Comparison of ENCODE assay signal across 17 mouse cellular contexts in genomic region chr17:43554516-43555403, GRCm38 (mm10). TPM values are rescaled to one million over a fixed set of nuclear protein-coding genes. Genes with fewer than 3 reads are reported as not detected.
DNase-seq lines count a peak whose midpoint lies in the region; ATAC-seq lines count a peak whose summit lies in the region.
"Had no signal": no experiment of that assay in that cellular context is flagged by ENCODE, and none has a peak within 500 bp of the region (broad histone marks: within the 10 kb centered on the region; RNA-seq: fewer than 3 reads in every experiment).

No protein-coding gene starts in this region.

- H3K4me1 ChIP-seq in heart, embryonic 14.5 days (ENCODE audit: control insufficient read depth in 2 of 2, insufficient read depth in 2 of 2, low read length in 2 of 2): peaks cover 16 to 22% of the 10 kb centered on the region in 2 experiments
- no peaks in the 10 kb centered on the region; the same call in 1 of the 2 replicates for H3K4me1 ChIP-seq in liver, embryonic 16.5 days (ENCODE audit: control insufficient read depth, low read depth, low read length)
- H3K4me1 ChIP-seq: hindbrain, embryonic 15.5 days had no signal

- no peak overlapping the region for H3K9ac ChIP-seq in heart, embryonic 14.5 days (ENCODE audit: low read length)
- no peak overlapping the region for H3K9ac ChIP-seq in liver, embryonic 16.5 days (ENCODE audit: low read depth, low read length)
- H3K9ac ChIP-seq: hindbrain, embryonic 15.5 days; lung, embryonic 15.5 days; midbrain, embryonic 15.5 days had no signal

- WGBS in heart, embryonic 14.5 days: 27% methylated on average over 12 of the region's 12 CpGs
- 22% methylated on average over 12 of the region's 12 CpGs for WGBS in liver, embryonic 16.5 days (ENCODE audit: insufficient replicate concordance)

- H3K4me3 ChIP-seq in heart, embryonic 14.5 days (ENCODE audit: control insufficient read depth in 1 of 2, insufficient read depth in 1 of 2, low read depth in 1 of 2, low read length in 2 of 2): no peak overlapping the region
- no peak overlapping the region for H3K4me3 ChIP-seq in liver, embryonic 16.5 days (ENCODE audit: low read depth, low read length)
- H3K4me3 ChIP-seq: erythroblast, embryonic 14.5 days; hindbrain, embryonic 15.5 days; lung, embryonic 15.5 days; midbrain, embryonic 15.5 days had no signal

- no peaks in the 10 kb centered on the region for H3K9me3 ChIP-seq in heart, embryonic 14.5 days (ENCODE audit: control insufficient read depth, low read length)
- no peaks in the 10 kb centered on the region for H3K9me3 ChIP-seq in liver, embryonic 16.5 days (replicated peaks; ENCODE audit: control insufficient read depth, low read length)
- H3K9me3 ChIP-seq: hindbrain, embryonic 15.5 days; lung, embryonic 15.5 days; midbrain, embryonic 15.5 days had no signal

- no peak overlapping the region for H3K27ac ChIP-seq in heart, embryonic 14.5 days (replicated peaks in 1 of 2; ENCODE audit: control insufficient read depth in 1 of 2, insufficient read depth in 1 of 2, low read depth in 2 of 2, low read length in 2 of 2)
- H3K27ac ChIP-seq in liver, embryonic 16.5 days (ENCODE audit: low read length): no peak overlapping the region
- H3K27ac ChIP-seq: hindbrain, embryonic 15.5 days; lung, embryonic 15.5 days; midbrain, embryonic 15.5 days had no signal

- H3K27me3 ChIP-seq in heart, embryonic 14.5 days (ENCODE audit: control insufficient read depth, insufficient read depth, low read length): no peaks in the 10 kb centered on the region
- no peaks in the 10 kb centered on the region for H3K27me3 ChIP-seq in liver, embryonic 16.5 days (ENCODE audit: control insufficient read depth, insufficient read depth, low read depth, low read length)
- H3K27me3 ChIP-seq: hindbrain, embryonic 15.5 days; lung, embryonic 15.5 days; midbrain, embryonic 15.5 days; Patski had no signal

- H3K4me2 ChIP-seq in heart, embryonic 14.5 days (ENCODE audit: low read length): peak overlapping the region; percentile 3; the same call in 1 of the 2 replicates
- no peak overlapping the region for H3K4me2 ChIP-seq in liver, embryonic 16.5 days (ENCODE audit: low read depth, low read length)
- H3K4me2 ChIP-seq: hindbrain, embryonic 15.5 days; lung, embryonic 15.5 days; midbrain, embryonic 15.5 days had no signal

- ATAC-seq in heart, embryonic 14.5 days (ENCODE audit: insufficient number of reproducible peaks, insufficient read depth, low FRiP score, low read depth): peak; percentile 41; the same call in 1 of the 2 replicates
- peak; percentile 56 for ATAC-seq in liver, embryonic 16.5 days (ENCODE audit: low read depth)
- ATAC-seq: midbrain, embryonic 15.5 days; Patski had no signal

- peak; percentile 24 for DNase-seq in embryo, embryonic 10 days (ENCODE audit: low spot score)
- DNase-seq in embryo, embryonic 11 days: no peak
- peak; percentile 88 for DNase-seq in NIH3T3 (ENCODE audit: low read depth)
- DNase-seq in T-cell, adult 2 months (ENCODE audit: low spot score): no peak
- DNase-seq in layer of hippocampus, adult 18-20 months (ENCODE audit: low spot score in 2 of 2): no peak
- DNase-seq in layer of hippocampus, postnatal 14 days (ENCODE audit: low spot score in 2 of 2): no peak
- DNase-seq: cerebellum, postnatal 25 days; kidney, postnatal 10 days had no signal

- H3K36me3 ChIP-seq in heart, embryonic 14.5 days (ENCODE audit: control insufficient read depth, insufficient read depth, low read length): no peaks in the 10 kb centered on the region
- H3K36me3 ChIP-seq in liver, embryonic 16.5 days (ENCODE audit: control insufficient read depth, insufficient read depth): no peaks in the 10 kb centered on the region
- H3K36me3 ChIP-seq: hindbrain, embryonic 15.5 days; lung, embryonic 15.5 days; midbrain, embryonic 15.5 days had no signal

RNA-seq across cellular contexts. Expression of gene Ankrd66, which starts 11.3 kb away (rescaled TPM):
- 0.26 TPM in 1 of 2 replicates, not detected in the other for polyA plus RNA-seq in heart, embryonic 14.5 days (2014; fragmentation: Nextera tagmentation; extraction: Ambion mirVana)
- not detected in 2 replicates for polyA plus RNA-seq in liver, embryonic 16.5 days (2015; fragmentation: Nextera tagmentation; extraction: Ambion mirVana)
- under 1 TPM; 0.51 to 0.57 TPM for total RNA-seq in layer of hippocampus, adult 18-20 months (2021)
- under 1 TPM in 1 of 2 experiments, not detected in 1; 0.51 TPM for total RNA-seq in layer of hippocampus, postnatal 14 days (2021)
- total RNA-seq: gastrocnemius, adult 18-20 months had no signal
- polyA plus RNA-seq: erythroblast, embryonic 14.5 days; Patski had no signal

RNA-seq across cellular contexts. Expression of gene Pla2g7, which starts 13.1 kb away (rescaled TPM):
- 19.2 and 20.5 TPM in 2 replicates for polyA plus RNA-seq in heart, embryonic 14.5 days (2014; fragmentation: Nextera tagmentation; extraction: Ambion mirVana)
- polyA plus RNA-seq in liver, embryonic 16.5 days (2015; fragmentation: Nextera tagmentation; extraction: Ambion mirVana): 33.6 and 35.9 TPM in 2 replicates
- total RNA-seq in layer of hippocampus, adult 18-20 months (2021): 100 to 1,000 TPM in 1 of 2 experiments, 10 to 100 TPM in 1; 99.2 to 113 TPM
- 10 to 100 TPM; 90.7 to 93.7 TPM for total RNA-seq in layer of hippocampus, postnatal 14 days (2021)
- polyA plus RNA-seq: erythroblast, embryonic 14.5 days had no signal

RNA-seq across cellular contexts. Expression of gene Mep1a, which starts 52.1 kb away (rescaled TPM):
- polyA plus RNA-seq in heart, embryonic 14.5 days (2014; fragmentation: Nextera tagmentation; extraction: Ambion mirVana): not detected in 2 replicates
- 0.07 and 0.24 TPM in 2 replicates for polyA plus RNA-seq in liver, embryonic 16.5 days (2015; fragmentation: Nextera tagmentation; extraction: Ambion mirVana)
- total RNA-seq in layer of hippocampus, adult 18-20 months (2021): not detected
- total RNA-seq in layer of hippocampus, postnatal 14 days (2021): not detected
- total RNA-seq: left cerebral cortex, adult 8-10 months had no signal
- polyA plus RNA-seq: erythroblast, embryonic 14.5 days; lung, embryonic 15.5 days had no signal

Comparison
In these comparisons a context has a peak if more than half of its experiments do, and no peak if none do; other contexts are left out.
1. DNase-seq: peak in embryo, embryonic 10 days (single experiment) and NIH3T3 (single experiment); none in embryo, embryonic 11 days (single experiment), T-cell, adult 2 months (single experiment), layer of hippocampus, adult 18-20 months (0 of 2) and layer of hippocampus, postnatal 14 days (0 of 2).